Mouse (Mus musculus): Measurements from ENCODE around the gene Kpna3.
A peak's percentile ranks its signal among the peaks of the same experiment; 100 is the strongest.

Gene Kpna3

GRCm38 (mm10) chr14:61390586-61390985, 49.1 kb downstream of the Kpna3 start:
- no peak for DNase-seq

- DNase-seq = peak in 1 of 2 experiments; percentile 23
These were observed 72.4 kb downstream of the Kpna3 start for GRCm38 (mm10) chr14:61367290-61367689.

GRCm38 (mm10) chr14:61364656-61365055, 75.0 kb downstream of the Kpna3 start:
- peak; percentile 18 to 23 for DNase-seq

- DNase-seq = no peak
These were observed 75.9 kb downstream of the Kpna3 start for GRCm38 (mm10) chr14:61363734-61364133.

- no peak for DNase-seq
These were observed 77.4 kb downstream of the Kpna3 start for GRCm38 (mm10) chr14:61362268-61362667.

GRCm38 (mm10) chr14:61360981-61361511, 78.6 kb downstream of the Kpna3 start:
- no peak for DNase-seq

GRCm38 (mm10) chr14:61360131-61360980, 79.3 kb downstream of the Kpna3 start, which contains the start of gene Ebpl:
TSS of gene Ebpl (minus strand) at chr14:61360439.
- peak; percentile 91 to 92 for DNase-seq

- DNase-seq = no peak
These were observed 85.1 kb downstream of the Kpna3 start for GRCm38 (mm10) chr14:61354251-61355235.

- DNase-seq = no peak
These were observed 88.9 kb downstream of the Kpna3 start for GRCm38 (mm10) chr14:61350808-61351207.

- no peak for DNase-seq
These were observed 89.8 kb downstream of the Kpna3 start for GRCm38 (mm10) chr14:61349876-61350275.

- peak in 1 of 2 experiments; percentile 37 for DNase-seq
These were observed 92.6 kb downstream of the Kpna3 start for GRCm38 (mm10) chr14:61346827-61347698.

GRCm38 (mm10) chr14:61344590-61344989, 95.1 kb downstream of the Kpna3 start:
- no peak for DNase-seq

- DNase-seq = no peak
These were observed 100.3 kb downstream of the Kpna3 start for GRCm38 (mm10) chr14:61339381-61339780.

GRCm38 (mm10) chr14:61330996-61331561, 108.6 kb downstream of the Kpna3 start:
- DNase-seq = peak; percentile 87 to 93

GRCm38 (mm10) chr14:61330591-61330990, 109.1 kb downstream of the Kpna3 start:
- peak; percentile 46 to 61 for DNase-seq

- DNase-seq = peak; percentile 87 to 92
These were observed 111.8 kb downstream of the Kpna3 start for GRCm38 (mm10) chr14:61327618-61328450.

GRCm38 (mm10) chr14:61327007-61327406, 112.7 kb downstream of the Kpna3 start:
- peak; percentile 25 to 33 for DNase-seq

- no peak for DNase-seq
These were observed 116.9 kb downstream of the Kpna3 start for GRCm38 (mm10) chr14:61322740-61323139.

GRCm38 (mm10) chr14:61321200-61321599, 118.5 kb downstream of the Kpna3 start:
- no peak for DNase-seq

GRCm38 (mm10) chr14:61320765-61321164, 118.9 kb downstream of the Kpna3 start:
- no peak for DNase-seq

- peak; percentile 73 to 74 for DNase-seq
These were observed 122.8 kb downstream of the Kpna3 start for GRCm38 (mm10) chr14:61316861-61317260.

All from cerebellum, adult 18-20 months (tissue).